Comparison of ENCODE assay signal across 12 mouse cellular contexts in genomic region chrX:167174311-167174710, GRCm38 (mm10).
"Had no signal": no experiment of that assay in that cellular context is flagged by ENCODE, and none has a peak within 500 bp of the region (broad histone marks: within the 10 kb centered on the region; RNA-seq: fewer than 3 reads in every experiment).

No protein-coding gene starts in this region.

- H3K4me3 ChIP-seq: left cerebral cortex, adult 2 months; liver, embryonic 13.5 days; megakaryocyte, embryonic 14.5 days; midbrain, embryonic 10.5 days; midbrain, embryonic 13.5 days had no signal

- H3K27ac ChIP-seq: kidney, postnatal 0 days; left cerebral cortex, adult 2 months; liver, embryonic 13.5 days; midbrain, embryonic 10.5 days; midbrain, embryonic 13.5 days had no signal

- DNase-seq: kidney, postnatal 25 days; layer of hippocampus, postnatal 36 days; liver, embryonic 13.5 days; lung, adult 2 months; right cerebral cortex, postnatal 4 days; thymus, adult 18-20 months; thymus, postnatal 36 days had no signal

- H3K9me3 ChIP-seq: liver, embryonic 13.5 days; megakaryocyte, embryonic 14.5 days; midbrain, embryonic 10.5 days; midbrain, embryonic 13.5 days had no signal

- H3K4me2 ChIP-seq: liver, embryonic 13.5 days; midbrain, embryonic 13.5 days had no signal

- H3K9ac ChIP-seq: liver, embryonic 13.5 days; midbrain, embryonic 13.5 days had no signal

- H3K27me3 ChIP-seq: liver, embryonic 13.5 days had no signal

- H3K36me3 ChIP-seq: liver, embryonic 13.5 days; midbrain, embryonic 10.5 days; midbrain, embryonic 13.5 days had no signal

- ATAC-seq: midbrain, embryonic 13.5 days had no signal

- H3K4me1 ChIP-seq: liver, embryonic 13.5 days; midbrain, embryonic 10.5 days; midbrain, embryonic 13.5 days had no signal
